Mouse (Mus musculus): ENCODE measurements around the gene Hdac8. TPM values are rescaled to one million over a fixed set of nuclear protein-coding genes. Genes with fewer than 3 reads are reported as not detected.

Gene Hdac8
- polyA plus RNA-seq (2012) = 5.8 and 7.8 TPM in 2 replicates

- no peak for TF ChIP-seq GATA1 (IDR thresholded peaks at IDR 0.05; ENCODE audit: low read length)
Measured at GRCm38 (mm10) chrX:102504644-102505481, at the start of gene Hdac8. TSS of gene Hdac8 (minus strand) at chrX:102505359.

- TF ChIP-seq GATA1 (IDR thresholded peaks at IDR 0.05; ENCODE audit: low read length) = no peak
Measured at GRCm38 (mm10) chrX:102509205-102509604, 4.0 kb upstream of the Hdac8 start.

GRCm38 (mm10) chrX:102504179-102504578 lies 980 bp downstream of the Hdac8 start:
- no peak for TF ChIP-seq GATA1 (IDR thresholded peaks at IDR 0.05; ENCODE audit: low read length)

- no peak for TF ChIP-seq GATA1 (IDR thresholded peaks at IDR 0.05; ENCODE audit: low read length)
Measured at GRCm38 (mm10) chrX:102493992-102494730, 11.0 kb downstream of the Hdac8 start.

GRCm38 (mm10) chrX:102485575-102485974 lies 19.6 kb downstream of the Hdac8 start:
- no peak for TF ChIP-seq GATA1 (IDR thresholded peaks at IDR 0.05; ENCODE audit: low read length)

GRCm38 (mm10) chrX:102479665-102480064 lies 25.5 kb downstream of the Hdac8 start:
- no peak for TF ChIP-seq GATA1 (IDR thresholded peaks at IDR 0.05; ENCODE audit: low read length)

GRCm38 (mm10) chrX:102478965-102479364 lies 26.2 kb downstream of the Hdac8 start:
- TF ChIP-seq GATA1 (IDR thresholded peaks at IDR 0.05; ENCODE audit: low read length) = no peak

- TF ChIP-seq GATA1 (IDR thresholded peaks at IDR 0.05; ENCODE audit: low read length) = no peak
Measured at GRCm38 (mm10) chrX:102478481-102478880, 26.7 kb downstream of the Hdac8 start.

- TF ChIP-seq GATA1 (IDR thresholded peaks at IDR 0.05; ENCODE audit: low read length) = no peak
Measured at GRCm38 (mm10) chrX:102476784-102477183, 28.4 kb downstream of the Hdac8 start.

- TF ChIP-seq GATA1 (IDR thresholded peaks at IDR 0.05; ENCODE audit: low read length) = no peak
Measured at GRCm38 (mm10) chrX:102475555-102475954, 29.6 kb downstream of the Hdac8 start.

- TF ChIP-seq GATA1 (IDR thresholded peaks at IDR 0.05; ENCODE audit: low read length) = no peak
Measured at GRCm38 (mm10) chrX:102418343-102419127, 86.6 kb downstream of the Hdac8 start.

GRCm38 (mm10) chrX:102416972-102417371 lies 88.2 kb downstream of the Hdac8 start:
- no peak for TF ChIP-seq GATA1 (IDR thresholded peaks at IDR 0.05; ENCODE audit: low read length)

- TF ChIP-seq GATA1 (IDR thresholded peaks at IDR 0.05; ENCODE audit: low read length) = no peak
Measured at GRCm38 (mm10) chrX:102416386-102416785, 88.8 kb downstream of the Hdac8 start.

GRCm38 (mm10) chrX:102384765-102385164 lies 120.4 kb downstream of the Hdac8 start:
- no peak for TF ChIP-seq GATA1 (IDR thresholded peaks at IDR 0.05; ENCODE audit: low read length)

- TF ChIP-seq GATA1 (IDR thresholded peaks at IDR 0.05; ENCODE audit: low read length) = no peak
Measured at GRCm38 (mm10) chrX:102383151-102383550, 122.0 kb downstream of the Hdac8 start.

- TF ChIP-seq GATA1 (IDR thresholded peaks at IDR 0.05; ENCODE audit: low read length) = no peak
Measured at GRCm38 (mm10) chrX:102366510-102366909, 138.6 kb downstream of the Hdac8 start.
